Mouse (Mus musculus) liver, adult (tissue): ENCODE data around the gene Kat2b.

ENCODE experiments used
- GATA4 ChIP-seq: IDR thresholded peaks from 2 replicates; pipeline ENCODE4 v1.6.1; 2014; ENCODE audit warnings: mild to moderate bottlenecking, low read length; ENCODE audit not compliant: insufficient replicate concordance

The Kat2b gene

DNA sequence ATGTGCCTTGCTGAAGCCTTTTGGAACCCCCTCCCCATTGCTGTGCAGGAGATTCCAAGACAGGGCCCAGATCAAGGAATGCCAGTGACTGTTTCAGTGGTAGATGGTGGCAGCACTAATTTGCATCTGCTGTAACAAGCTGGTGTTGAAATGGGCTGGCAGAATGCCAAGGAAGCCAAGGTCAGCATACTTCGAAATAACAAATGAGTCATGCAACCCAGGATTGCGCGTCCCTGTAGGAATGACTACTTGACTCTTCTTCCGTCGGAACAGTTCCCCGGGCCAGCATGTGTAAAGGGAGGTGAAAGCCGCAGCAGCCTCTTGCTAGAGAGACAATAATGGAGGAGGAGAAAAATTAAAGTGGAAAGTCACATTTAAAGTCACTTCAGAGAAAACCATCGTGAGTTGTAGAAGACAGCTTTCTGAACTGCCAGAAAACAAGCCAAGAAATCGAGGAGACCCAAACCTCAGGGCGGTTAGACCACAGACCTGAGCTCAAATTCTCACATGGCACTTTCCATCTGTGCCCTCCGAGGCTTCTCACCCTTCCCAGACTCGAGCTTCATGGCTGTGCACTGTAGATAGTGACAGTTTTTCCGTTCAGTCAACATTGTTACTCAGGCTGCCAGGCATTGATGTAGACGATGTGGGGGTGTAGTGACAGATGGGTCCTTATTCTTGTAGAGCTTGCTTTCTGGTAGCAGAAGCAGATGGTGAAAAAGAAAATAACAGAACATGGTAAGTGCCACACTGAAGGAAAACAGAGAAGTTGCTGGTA, 20.6 kb downstream of the Kat2b start:
- no peak for TF ChIP-seq GATA4

DNA sequence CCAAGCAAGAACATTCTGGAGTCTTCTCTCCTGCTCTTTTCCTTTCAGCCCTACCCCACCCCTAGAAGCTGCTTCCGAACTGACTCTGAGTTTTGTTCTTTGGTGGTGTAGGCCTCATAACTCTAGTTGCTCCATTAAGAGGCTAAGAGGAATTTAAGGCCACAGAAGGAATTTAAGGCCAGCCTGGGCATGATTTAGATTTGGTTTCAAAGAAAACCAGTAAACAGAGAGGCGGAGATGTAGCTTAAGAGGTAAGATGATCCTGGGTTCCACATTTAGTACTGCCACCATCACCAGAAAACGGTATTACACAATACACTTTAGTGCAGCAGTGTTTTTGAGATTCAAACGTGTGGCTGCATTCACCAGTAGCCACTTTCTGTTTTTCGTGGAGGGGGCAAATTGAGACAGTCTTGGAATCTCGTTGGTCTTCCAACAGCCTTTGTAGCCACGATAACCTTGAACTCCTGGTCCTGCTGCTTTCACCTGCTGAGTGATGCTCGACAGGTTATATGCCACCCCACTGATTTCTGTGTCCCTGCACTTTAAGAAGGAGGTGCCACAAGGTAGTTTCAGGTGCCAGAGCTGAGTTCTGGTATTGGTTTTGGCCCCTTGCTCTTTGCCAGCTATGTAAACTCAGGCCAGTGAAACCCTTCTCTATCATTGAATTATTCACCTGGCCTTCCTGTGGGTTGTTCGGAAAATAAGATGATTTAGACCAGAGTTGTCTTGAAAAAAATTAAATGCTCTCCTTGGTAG, 21.6 kb downstream of the Kat2b start:
- no peak for TF ChIP-seq GATA4

DNA sequence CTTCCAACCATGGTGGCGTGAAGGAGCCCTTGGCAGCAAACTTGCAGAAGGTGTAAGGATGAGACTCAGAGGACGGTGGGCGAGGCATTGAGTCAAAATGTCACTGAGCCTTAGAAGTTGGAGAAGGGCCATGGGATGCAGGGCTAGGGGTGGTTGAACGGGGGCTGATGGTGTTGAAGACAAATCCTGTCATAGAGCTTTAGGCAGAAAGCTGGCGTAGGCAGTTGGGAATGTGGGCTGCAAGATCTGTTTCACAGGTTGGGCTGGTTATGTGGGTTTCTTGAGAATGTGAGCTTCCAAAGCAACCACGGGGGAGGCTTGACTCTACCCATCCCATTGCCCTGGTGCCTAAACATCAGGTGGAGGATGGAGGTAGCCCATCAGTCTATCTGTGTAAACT, 23.4 kb downstream of the Kat2b start:
- TF ChIP-seq GATA4, result no peak

DNA sequence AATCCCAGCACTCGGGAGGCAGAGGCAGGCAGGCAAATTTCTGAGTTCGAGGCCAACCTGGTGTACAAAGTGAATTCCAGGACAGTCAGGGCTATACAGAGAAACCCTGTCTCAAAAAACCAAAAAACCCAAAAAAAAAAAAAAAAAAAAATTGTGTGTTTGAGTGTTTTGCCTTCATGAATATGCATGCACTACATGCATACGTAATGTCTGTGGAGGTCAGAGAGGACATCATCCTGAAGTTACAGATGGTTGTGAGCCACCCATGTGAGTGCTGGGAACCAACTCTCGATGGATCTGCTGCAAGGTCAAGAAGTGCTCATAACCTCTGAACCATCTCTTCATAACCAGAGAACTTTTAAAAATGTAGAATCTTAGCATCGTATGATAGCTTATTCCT, 25.2 kb downstream of the Kat2b start:
- no peak for TF ChIP-seq GATA4

DNA sequence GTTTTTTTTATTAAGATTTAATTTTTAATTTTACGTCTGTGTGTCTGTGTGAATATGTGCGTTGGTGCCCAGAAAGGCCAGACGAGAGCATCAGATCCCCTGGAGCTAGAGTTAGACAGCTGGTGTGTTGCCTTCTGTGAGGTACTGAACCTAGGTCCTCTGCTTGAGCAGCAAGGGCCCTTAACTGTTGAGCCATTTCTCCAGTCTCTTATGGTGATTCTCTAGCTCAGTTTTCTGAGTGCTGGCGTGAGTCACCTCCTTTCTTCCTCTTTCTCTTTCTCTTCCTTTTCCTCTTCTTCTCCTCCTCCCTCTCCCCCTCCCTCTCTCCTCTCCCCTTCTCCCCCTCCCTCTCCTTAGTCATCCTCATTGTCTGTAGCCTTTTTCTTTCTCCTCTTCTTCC, 27.9 kb downstream of the Kat2b start:
- TF ChIP-seq GATA4, result no peak

DNA sequence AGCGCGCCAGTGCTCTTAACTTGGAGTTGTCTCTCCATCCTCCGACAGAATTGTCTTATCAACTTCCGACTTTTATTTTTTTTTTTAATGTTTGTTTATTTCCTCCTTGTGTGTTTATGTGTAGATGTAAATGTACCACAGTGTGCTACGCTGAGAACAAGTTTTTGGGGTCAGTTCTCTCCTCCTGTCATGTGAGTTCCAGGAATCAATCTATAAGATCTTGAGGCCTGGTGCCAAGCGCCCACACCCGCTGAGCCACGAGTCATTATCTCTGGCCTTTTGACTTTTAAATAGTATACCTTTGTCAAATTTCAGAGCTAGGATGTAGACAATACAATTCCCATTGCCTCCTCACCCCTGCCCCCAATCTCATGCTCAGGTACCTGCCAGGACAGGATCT, 28.9 kb downstream of the Kat2b start:
- TF ChIP-seq GATA4, result no peak

DNA sequence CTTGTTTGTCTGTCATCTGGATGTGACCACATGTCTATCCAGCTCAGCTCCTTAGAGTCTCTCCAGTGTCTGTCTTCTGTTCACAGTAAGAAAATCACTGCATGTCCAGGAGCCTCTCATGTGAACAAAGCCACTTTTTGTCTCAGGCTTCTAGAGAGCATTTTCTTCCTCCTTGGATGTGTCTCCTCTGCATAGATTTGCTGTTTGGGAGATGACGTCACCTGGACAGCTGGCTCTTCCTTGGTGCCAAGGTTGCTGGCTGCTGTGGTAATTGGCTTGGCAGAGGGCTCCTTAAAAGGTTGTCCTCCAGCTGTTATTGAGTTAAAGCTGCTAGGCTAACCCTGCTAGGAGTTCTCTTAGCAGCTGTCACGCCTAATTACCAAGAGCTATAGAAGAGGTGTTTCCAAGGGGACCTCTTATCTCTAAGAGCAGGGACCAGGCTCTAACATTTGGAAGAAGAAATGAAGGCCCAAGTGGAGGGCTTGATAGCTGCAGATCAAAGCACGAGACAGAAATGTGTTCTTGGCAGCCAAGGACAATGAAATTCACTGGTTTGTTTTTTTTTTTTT, 29.7 kb downstream of the Kat2b start:
- no peak for TF ChIP-seq GATA4

DNA sequence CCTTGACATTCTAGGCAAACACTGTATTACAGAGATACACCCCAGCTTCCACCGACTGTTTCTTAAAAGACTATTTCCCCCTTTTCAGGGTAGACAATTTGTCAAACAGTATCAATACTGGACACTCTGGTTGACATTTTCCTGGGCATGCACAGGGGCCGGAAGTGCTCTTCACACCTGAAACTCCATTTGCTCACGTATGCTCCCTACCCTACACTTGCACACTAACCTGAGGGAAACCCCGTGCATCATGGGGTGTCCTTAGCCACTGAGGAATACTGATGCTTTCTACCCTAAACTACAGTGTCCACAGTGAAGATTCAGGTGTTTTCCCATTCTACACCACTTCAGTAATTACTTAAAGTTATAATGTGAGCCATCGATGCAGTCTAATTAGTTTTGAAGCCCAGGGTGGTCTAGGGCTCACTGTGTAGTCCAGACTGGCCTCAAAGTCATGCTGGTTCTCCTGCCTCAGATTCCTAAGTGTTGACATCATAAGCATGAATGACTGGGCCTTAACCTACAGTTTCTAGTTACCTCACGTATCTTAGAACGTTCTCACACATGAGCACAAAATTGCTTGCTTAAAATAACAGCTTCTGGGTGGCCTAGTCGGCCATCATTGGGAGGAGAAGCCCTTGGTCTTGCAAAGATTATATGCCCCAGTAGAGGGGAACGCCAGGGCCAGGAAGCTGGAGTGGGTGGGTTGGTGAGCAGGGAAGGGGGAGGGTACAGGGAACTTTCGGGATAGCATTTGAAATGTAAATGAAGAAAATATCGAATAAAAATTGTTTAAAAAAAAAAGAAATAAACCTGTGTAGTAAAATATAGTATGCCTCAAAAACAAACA, 30.5 kb downstream of the Kat2b start:
- no peak for TF ChIP-seq GATA4

DNA sequence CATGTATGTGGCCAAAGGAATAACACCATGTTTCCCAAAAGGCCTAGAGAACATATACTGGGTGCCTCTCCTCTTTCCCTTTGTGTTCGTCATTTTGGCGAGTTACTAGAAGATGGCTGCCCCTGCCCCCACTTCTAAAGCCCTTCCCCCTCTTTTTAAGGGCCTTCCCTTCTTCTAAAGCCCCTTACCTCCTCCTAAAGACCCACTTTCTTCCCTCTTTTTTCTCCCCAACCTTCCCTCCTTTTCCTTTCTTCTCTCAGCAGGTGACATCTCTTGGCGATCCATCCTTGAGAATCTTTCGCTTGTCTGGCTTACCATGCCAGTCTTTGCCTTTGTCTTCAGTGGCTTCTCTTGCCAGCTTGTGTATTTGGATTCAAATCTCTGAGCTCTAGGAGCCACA, 31.9 kb downstream of the Kat2b start:
- TF ChIP-seq GATA4, result no peak

DNA sequence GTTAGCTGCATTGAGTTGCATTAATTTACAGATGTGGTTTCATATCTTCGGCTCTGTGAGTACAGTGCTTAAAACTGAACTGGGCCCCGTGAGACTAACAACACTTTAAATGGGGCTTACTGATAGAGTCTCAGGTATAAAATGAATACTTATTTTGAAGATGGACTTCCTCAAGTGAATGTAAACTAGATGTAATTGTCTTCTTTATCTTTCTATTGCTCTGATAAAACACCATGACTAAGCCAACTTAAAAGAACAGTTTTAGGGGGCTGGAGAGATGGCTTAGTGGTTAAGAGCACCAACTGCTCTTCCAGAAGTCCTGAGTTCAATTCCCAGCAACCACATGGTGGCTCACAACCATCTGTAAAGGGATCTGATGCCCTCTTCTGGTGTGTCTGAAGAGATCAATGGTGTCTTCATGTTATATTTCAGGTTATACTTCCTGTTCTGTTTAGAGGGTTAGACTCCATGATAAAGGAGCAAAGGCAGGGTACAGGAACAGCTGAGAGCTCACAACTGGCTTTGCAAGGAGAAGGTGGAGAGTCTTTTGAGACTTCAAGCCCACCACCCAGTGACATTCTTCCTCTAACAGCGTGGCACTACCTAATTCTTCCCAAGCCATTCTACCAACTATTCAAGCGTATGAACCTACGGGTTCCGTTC, 50.8 kb downstream of the Kat2b start:
- no peak for TF ChIP-seq GATA4

DNA sequence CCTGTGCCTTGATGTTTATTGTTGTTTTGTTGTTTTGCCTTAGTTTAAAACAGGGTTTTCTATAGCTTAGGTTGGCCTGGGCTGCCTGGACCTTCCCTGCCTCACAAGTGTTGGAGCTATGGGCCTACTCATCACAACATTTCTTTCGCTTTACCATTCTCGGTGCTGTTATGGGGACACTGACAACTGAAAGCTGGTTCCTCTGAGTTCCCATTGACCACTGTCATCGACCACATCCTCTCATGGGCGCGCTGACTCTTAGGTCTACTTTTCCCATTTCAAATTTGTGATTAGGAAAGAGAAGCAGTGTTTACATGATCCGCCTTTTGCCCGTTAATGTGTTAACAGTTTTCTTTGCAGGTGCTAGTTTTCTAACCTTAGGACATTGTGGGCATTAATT, 51.7 kb downstream of the Kat2b start:
- no peak for TF ChIP-seq GATA4

DNA sequence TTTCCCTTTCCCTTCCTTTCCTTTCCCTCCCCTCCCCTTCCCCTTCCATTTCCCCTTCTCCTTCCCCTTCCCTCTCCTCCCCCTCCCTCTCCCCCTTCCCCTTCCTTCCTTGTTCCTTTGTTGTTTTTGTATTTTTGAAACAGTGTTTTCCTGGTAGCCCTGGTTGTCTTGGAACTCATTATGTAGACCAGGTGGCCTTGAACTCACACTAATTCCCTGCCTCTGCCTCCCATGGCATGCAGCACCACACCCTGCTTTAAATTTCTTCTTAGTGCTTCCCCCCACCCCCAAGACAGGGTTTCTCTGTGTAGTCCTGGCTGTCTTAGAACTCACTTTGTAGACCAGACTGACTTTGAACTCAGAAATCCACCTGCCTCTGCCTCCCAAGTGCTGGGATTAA, 52.7 kb downstream of the Kat2b start:
- TF ChIP-seq GATA4, result no peak

DNA sequence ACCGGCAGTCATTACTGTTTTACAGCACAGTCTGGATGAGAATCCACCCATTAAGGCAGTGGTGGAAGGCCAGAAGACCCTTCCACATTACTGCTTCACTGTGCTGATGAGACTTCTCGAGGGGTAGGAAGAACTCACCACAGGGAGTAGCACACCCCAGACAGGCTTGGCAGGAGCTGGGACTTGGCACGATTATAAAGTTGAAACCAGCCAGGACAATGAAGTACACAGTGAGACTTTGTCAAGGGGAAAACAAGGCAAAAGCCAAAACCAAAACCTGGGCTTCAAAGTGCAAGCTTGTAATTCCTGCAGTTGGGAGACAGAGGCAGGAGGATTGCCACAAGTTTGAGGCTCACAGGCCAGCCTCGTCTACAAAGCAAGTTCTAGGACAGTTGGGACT, 54.0 kb downstream of the Kat2b start:
- TF ChIP-seq GATA4, result no peak

DNA sequence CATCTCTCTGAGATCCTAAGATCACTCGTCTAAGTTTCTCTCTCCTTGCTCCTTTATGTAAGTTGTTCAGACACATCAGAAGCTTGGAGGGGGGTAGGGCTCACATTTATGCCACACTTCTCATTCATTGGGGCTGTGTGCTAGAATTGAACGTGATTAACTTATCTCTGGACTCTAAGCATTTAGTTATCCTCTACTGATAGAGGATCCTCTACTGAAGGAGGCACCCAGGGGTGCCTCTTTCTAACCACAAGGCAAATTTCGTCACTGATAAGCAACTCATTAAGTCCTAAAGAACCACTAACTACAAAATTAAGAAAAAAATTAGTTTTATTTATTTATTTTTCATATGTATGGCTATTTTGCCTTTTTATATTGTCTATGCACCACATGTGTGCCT, 55.5 kb downstream of the Kat2b start:
- TF ChIP-seq GATA4, result no peak

DNA sequence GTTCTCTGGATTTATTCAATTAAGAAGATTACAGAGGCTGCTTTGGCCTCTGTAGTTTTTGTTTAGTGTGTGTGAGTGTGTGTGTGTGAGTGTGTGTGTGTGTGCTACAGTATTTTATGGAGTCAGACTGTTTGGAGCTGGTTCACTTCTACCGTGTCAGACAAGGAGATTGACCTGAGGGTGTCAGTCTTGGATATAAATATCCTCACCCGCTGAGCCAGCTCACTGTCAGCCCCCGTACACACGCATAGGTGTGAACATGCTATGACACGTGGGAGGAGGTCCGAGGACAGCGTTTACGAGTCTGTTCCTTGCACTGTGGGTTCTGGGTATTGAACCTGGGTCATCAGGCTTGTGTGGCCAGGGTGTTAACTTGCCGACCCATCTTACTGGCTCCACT, 57.1 kb downstream of the Kat2b start:
- no peak for TF ChIP-seq GATA4

DNA sequence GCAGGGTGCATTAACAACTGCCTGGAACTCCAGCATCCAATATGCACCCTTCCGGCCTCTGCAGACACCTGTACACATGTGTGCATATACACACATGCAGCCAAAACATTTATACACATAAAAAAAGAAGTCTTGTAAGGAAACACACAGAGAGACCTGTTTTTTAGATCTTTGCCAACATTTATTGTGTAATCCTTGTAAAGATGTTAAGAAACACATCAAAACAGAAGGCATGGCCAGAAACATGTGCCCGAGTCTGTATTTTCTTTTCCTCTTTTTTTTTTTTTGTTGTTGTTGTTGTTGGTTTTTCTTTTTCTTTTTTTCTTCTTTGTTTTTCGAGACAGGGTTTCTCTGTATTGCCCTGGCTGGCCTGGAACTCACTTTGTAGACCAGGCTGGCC, 59.5 kb downstream of the Kat2b start:
- no peak for TF ChIP-seq GATA4

DNA sequence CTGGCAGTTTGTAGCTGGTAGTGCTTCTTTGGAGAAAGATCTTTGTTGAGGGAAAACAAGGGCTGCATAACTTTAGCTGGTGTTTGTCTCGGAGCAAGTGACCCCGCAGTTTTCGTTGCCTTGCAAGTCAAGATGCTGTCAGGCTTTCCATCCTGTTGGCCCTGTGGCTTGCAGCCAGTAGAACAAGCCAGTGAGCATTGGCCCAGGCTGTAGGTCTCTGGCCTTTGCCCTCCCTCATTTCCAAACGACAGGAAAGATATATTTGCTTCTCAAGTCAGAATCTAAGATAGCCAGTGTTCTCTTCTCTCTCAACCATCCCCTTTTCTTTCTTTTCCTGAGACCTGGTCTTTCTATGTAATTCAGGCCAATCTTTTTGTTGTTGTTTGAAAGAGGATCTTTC, 60.8 kb downstream of the Kat2b start:
- TF ChIP-seq GATA4, result peak; percentile 51; the same call in 1 of the 2 replicates
